Mouse (Mus musculus): Measurements from ENCODE around the gene Cxcl2. TPM values are rescaled to one million over a fixed set of nuclear protein-coding genes. Genes with fewer than 3 reads are reported as not detected.

Gene Cxcl2
- total and polyA plus RNA-seq, 3 experiments = 0.21 to 0.47 TPM; not detected in 1

GRCm38 (mm10) chr5:90880335-90880850 lies 23.3 kb upstream of the Cxcl2 start:
- dilution Hi-C loops (cut with MboI; ENCODE audit: extremely low pct_ligation_motif_present, extremely low pct_unique_long_range_greater_than_20kb, low sequenced_read_pairs) (no loop called here), in situ Hi-C loops (cut with MboI; ENCODE audit: low pct_ligation_motif_present, low pct_unique_long_range_greater_than_20kb, low sequenced_read_pairs) (no loop called here)
- Histone ChIP-seq H3K27ac (ENCODE audit: insufficient read depth, low read depth) (no peak overlapping the region), H3K9ac (ENCODE audit: insufficient read depth, low read depth) (no peak overlapping the region), H3K4me3 (replicated peaks in 1 of 3; ENCODE audit: low read depth in 2 of 3, low read length in 2 of 3, poor library complexity in 1 of 3) (no peak overlapping the region), H3K4me1 (ENCODE audit: control insufficient read depth in 1 of 2, insufficient read depth in 2 of 2) (0 out of 4 replicates have a peak, but pooled peaks cover 0 to 3% of the 10 kb centered on the region in 2 experiments), H3K36me3 (replicated peaks in 1 of 2; ENCODE audit: control insufficient read depth in 1 of 2, insufficient read depth in 1 of 2, low read length in 1 of 2) (no peaks in the 10 kb centered on the region), H3K79me2 (replicated peaks; ENCODE audit: control insufficient read depth, extremely low read depth, insufficient read depth, poor library complexity, severe bottlenecking) (no peaks in the 10 kb centered on the region), H3K4me2 (ENCODE audit: insufficient read depth, low read depth, poor library complexity, severe bottlenecking) (no peak overlapping the region), H3K27me3 (replicated peaks) (no peaks in the 10 kb centered on the region), H3K9me3 (replicated peaks; ENCODE audit: low read length) (peaks cover 6% of the 10 kb centered on the region)
- no peak for DNase-seq (ENCODE audit: extremely low read depth)
- TF ChIP-seq ELF1 (IDR thresholded peaks at IDR 0.05; ENCODE audit: low read depth, low read length) (no peak), NELFE (IDR thresholded peaks at IDR 0.05; ENCODE audit: low read depth, low read length) (no peak), ZNF384 (IDR thresholded peaks at IDR 0.05; ENCODE audit: low read depth, low read length) (no peak), ZMIZ1 (IDR thresholded peaks at IDR 0.05; ENCODE audit: low read depth, low read length) (no peak), MEF2A (IDR thresholded peaks at IDR 0.05; ENCODE audit: borderline replicate concordance, low read depth, low read length) (no peak), POLR2AphosphoS2 (IDR thresholded peaks at IDR 0.05; ENCODE audit: low read depth, low read length) (no peak), MXI1 (IDR thresholded peaks at IDR 0.05; ENCODE audit: low read depth, low read length) (no peak), GABPA (IDR thresholded peaks at IDR 0.05; ENCODE audit: insufficient replicate concordance, low read depth, low read length) (no peak), MYC (IDR thresholded peaks at IDR 0.05; ENCODE audit: low read depth, low read length) (no peak), USF1 (IDR thresholded peaks at IDR 0.05; ENCODE audit: low read depth, low read length) (no peak), HCFC1 (IDR thresholded peaks at IDR 0.05; ENCODE audit: low read depth, low read length) (no peak), CHD1 (IDR thresholded peaks at IDR 0.05; ENCODE audit: low read depth, low read length) (no peak), RAD21 (IDR thresholded peaks at IDR 0.05; ENCODE audit: low read depth, low read length) (no peak), TCF12 (IDR thresholded peaks at IDR 0.05; ENCODE audit: low read depth, low read length) (no peak), MAFK (IDR thresholded peaks at IDR 0.05; ENCODE audit: insufficient replicate concordance, low read length) (no peak), E2F4 (IDR thresholded peaks at IDR 0.05; ENCODE audit: insufficient replicate concordance, low read depth, low read length) (no peak), SMC3 (IDR thresholded peaks at IDR 0.05; ENCODE audit: low read depth, low read length) (no peak), JUN (IDR thresholded peaks at IDR 0.05; ENCODE audit: insufficient read depth, low read depth, low read length) (no peak)

GRCm38 (mm10) chr5:90881021-90881420 lies 22.6 kb upstream of the Cxcl2 start:
- peaks cover 6% of the 10 kb centered on the region for H3K9me3 ChIP-seq (replicated peaks; ENCODE audit: low read length)
- H3K27ac ChIP-seq (ENCODE audit: insufficient read depth, low read depth) = no peak overlapping the region
- TF ChIP-seq NELFE (IDR thresholded peaks at IDR 0.05; ENCODE audit: low read depth, low read length) (no peak), RCOR1 (conservative IDR thresholded peaks at IDR 0.05; ENCODE audit: low read depth, low read length) (no peak), ZMIZ1 (IDR thresholded peaks at IDR 0.05; ENCODE audit: low read depth, low read length) (no peak), E2F4 (IDR thresholded peaks at IDR 0.05; ENCODE audit: insufficient replicate concordance, low read depth, low read length) (no peak), ZKSCAN1 (IDR thresholded peaks at IDR 0.05; ENCODE audit: borderline replicate concordance, low read depth, low read length) (no peak), CHD2 (IDR thresholded peaks at IDR 0.05; ENCODE audit: low read length) (no peak), CHD1 (IDR thresholded peaks at IDR 0.05; ENCODE audit: low read depth, low read length) (no peak), HCFC1 (IDR thresholded peaks at IDR 0.05; ENCODE audit: low read depth, low read length) (no peak), PAX5 (IDR thresholded peaks at IDR 0.05; ENCODE audit: low read length) (no peak), USF1 (IDR thresholded peaks at IDR 0.05; ENCODE audit: low read depth, low read length) (no peak), KAT2A (IDR thresholded peaks at IDR 0.05; ENCODE audit: insufficient replicate concordance, low read length) (no peak), MAZ (IDR thresholded peaks at IDR 0.05; ENCODE audit: low read depth, low read length) (no peak), CTCF (conservative IDR thresholded peaks at IDR 0.05 in 1 of 2, IDR thresholded peaks at IDR 0.05 in 1 of 2; ENCODE audit: low read depth in 2 of 2, low read length in 2 of 2) (no peak), ZNF384 (IDR thresholded peaks at IDR 0.05; ENCODE audit: low read depth, low read length) (no peak), MEF2A (IDR thresholded peaks at IDR 0.05; ENCODE audit: borderline replicate concordance, low read depth, low read length) (no peak), SIN3A (IDR thresholded peaks at IDR 0.05; ENCODE audit: low read length) (no peak), MXI1 (IDR thresholded peaks at IDR 0.05; ENCODE audit: low read depth, low read length) (no peak), EP300 (IDR thresholded peaks at IDR 0.05; ENCODE audit: low read length) (no peak)
- H3K4me1 ChIP-seq (ENCODE audit: control insufficient read depth in 1 of 2, insufficient read depth in 2 of 2) = 0 out of 4 replicates have a peak, but pooled peaks cover 0 to 3% of the 10 kb centered on the region in 2 experiments
- dilution Hi-C loops (cut with MboI; ENCODE audit: extremely low pct_ligation_motif_present, extremely low pct_unique_long_range_greater_than_20kb, low sequenced_read_pairs) (no loop called here), in situ Hi-C loops (cut with MboI; ENCODE audit: low pct_ligation_motif_present, low pct_unique_long_range_greater_than_20kb, low sequenced_read_pairs) (no loop called here)
- no peak for DNase-seq (ENCODE audit: extremely low read depth)
- no peaks in the 10 kb centered on the region for H3K27me3 ChIP-seq (replicated peaks)
- no peak overlapping the region for H3K4me2 ChIP-seq (ENCODE audit: insufficient read depth, low read depth, poor library complexity, severe bottlenecking)
- H3K36me3 ChIP-seq (replicated peaks in 1 of 2; ENCODE audit: control insufficient read depth in 1 of 2, insufficient read depth in 1 of 2, low read length in 1 of 2) = no peaks in the 10 kb centered on the region
- no peak overlapping the region for H3K4me3 ChIP-seq (replicated peaks in 1 of 3; ENCODE audit: low read depth in 2 of 3, low read length in 2 of 3, poor library complexity in 1 of 3)
- H3K79me2 ChIP-seq (replicated peaks; ENCODE audit: control insufficient read depth, extremely low read depth, insufficient read depth, poor library complexity, severe bottlenecking) = no peaks in the 10 kb centered on the region
- H3K9ac ChIP-seq (ENCODE audit: insufficient read depth, low read depth) = no peak overlapping the region

Measured in CH12.LX (cell line).